Mouse (Mus musculus): ENCODE data around the gene Oog3. TPM values are rescaled to one million over a fixed set of nuclear protein-coding genes. Genes with fewer than 3 reads are reported as not detected.

Oog3 gene
- total RNA-seq (2021) = not detected
- long read RNA-seq, experiment 1 = 0 reads
- long read RNA-seq, experiment 2 = 0 reads

DNA sequence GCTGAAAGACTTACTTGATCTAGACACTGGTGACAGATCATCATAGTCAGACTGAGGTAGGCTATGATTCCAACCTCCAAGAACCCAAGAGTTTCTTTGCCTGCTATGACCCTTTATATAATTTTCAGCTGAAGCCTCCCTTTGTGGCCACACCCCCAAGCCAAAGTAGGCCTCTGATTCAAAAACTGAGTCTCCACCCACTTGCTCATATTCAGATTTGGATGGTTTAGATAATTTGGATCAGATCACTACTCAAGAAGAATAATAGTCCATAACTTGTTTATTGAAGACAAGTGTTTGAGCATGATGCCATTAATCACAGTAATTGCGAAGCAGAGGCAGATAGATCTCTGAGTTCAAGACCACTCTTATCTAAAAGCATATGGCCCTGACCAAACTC lies at the start of gene Oog3:
Oog3 (minus strand) TSS at position 101 of the 400 bp plus-strand sequence.
- H3K4me3 ChIP-seq = no peak within 1 kb of the TSS
- no peak within 1 kb of the TSS for H3K27ac ChIP-seq
- TF ChIP-seq CTCF (IDR thresholded peaks at IDR 0.05) = no peak
- intact Hi-C loops (cut with DNase I) = no loop called here
- no peak for DNase-seq (ENCODE audit: extremely low spot score in 1 of 2, low spot score in 2 of 2)

DNA sequence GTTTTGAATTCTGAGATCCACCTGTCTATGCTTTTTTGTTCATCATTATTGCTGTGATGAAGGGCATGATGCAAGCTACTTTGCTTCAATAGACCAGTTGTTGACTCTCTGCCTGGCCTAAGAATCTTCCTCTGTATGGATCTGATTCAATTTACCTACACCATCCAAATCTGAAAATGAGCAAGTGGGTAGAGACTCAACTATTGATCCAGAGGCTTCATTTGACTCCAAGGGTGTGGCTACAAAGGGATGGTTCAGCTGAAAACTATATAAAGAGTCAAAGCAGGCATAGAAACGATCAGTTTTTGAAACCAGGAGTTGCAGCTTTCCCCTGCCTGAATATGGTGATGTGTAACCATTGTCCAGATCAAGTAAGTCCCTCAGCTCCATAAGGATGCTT lies 28.0 kb upstream of the Oog3 start, which contains the start of gene Oog2:
Oog2 (plus strand) TSS at position 301 of the 400 bp plus-strand sequence.
- intact Hi-C loops (cut with DNase I) = no loop called here
- no peak for TF ChIP-seq CTCF (IDR thresholded peaks at IDR 0.05)
- H3K27ac ChIP-seq = no peak within 1 kb of the TSS
- no peak within 1 kb of the TSS for H3K4me3 ChIP-seq
- DNase-seq (ENCODE audit: extremely low spot score in 1 of 2, low spot score in 2 of 2) = no peak

Other genes starting within 250 kb of the Oog3 start
- gene Pramef25, start 211.6 kb downstream of the Oog3 start, total RNA-seq (2021) = not detected
- not detected for gene Gm13101, start 195.7 kb downstream of the Oog3 start, total RNA-seq (2021)
- not detected for gene Pramef17, start 168.3 kb downstream of the Oog3 start, total RNA-seq (2021)
- gene Pramel4, start 103.5 kb downstream of the Oog3 start, total RNA-seq (2021) = not detected
- not detected for gene Gm13102, start 56.2 kb downstream of the Oog3 start, total RNA-seq (2021)
- gene Oog2, start 28.1 kb upstream of the Oog3 start, total RNA-seq (2021) = not detected
- not detected for gene C87977, start 50.7 kb upstream of the Oog3 start, total RNA-seq (2021)
- not detected for gene Pramel5, start 117.8 kb upstream of the Oog3 start, total RNA-seq (2021)
- gene Gm13128, start 167.6 kb upstream of the Oog3 start, total RNA-seq (2021) = not detected
- gene Gm13119, start 195.3 kb upstream of the Oog3 start, total RNA-seq (2021) = not detected
- not detected for gene Pramef20, start 215.3 kb upstream of the Oog3 start, total RNA-seq (2021)
- gene Pramef12, start 245.8 kb upstream of the Oog3 start, total RNA-seq (2021) = not detected

Measured in left cerebral cortex, adult 2 months (tissue).